Mouse (Mus musculus): Measurements from ENCODE around the gene Tectb. TPM values are rescaled to one million over a fixed set of nuclear protein-coding genes. Genes with fewer than 3 reads are reported as not detected.

Tectb gene
- polyA plus RNA-seq (2015; fragmentation: Nextera tagmentation; extraction: Ambion mirVana), result 0.09 and 0.19 TPM in 2 replicates

DNA sequence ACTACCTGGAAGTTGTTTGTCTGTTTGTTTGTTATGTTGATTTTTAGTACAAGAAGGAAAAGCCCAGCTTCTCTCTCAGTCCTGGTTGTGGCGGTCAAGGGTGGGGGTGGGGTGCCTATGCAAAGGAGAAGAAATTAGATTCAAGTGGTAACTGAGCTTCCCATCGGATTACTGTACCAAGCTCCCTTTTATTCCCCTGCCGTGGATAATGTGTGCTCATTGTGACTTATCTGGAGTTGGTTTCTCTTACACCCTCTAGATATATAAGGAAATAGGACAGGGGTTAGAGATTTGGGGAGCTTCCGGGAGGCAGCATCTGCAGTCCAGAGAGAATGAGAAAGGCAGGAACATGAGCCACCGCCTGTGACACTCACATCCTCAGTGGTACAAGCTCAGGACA is at the start of gene Tectb:
Gene Tectb (plus strand): TSS at position 301 of the 400 bp plus-strand sequence.
- DNase-seq (no peak), ATAC-seq (no peak)
- Histone ChIP-seq H3K4me3 (ENCODE audit: low read depth, low read length) (no peak within 1 kb of the TSS), H3K27ac (ENCODE audit: low read depth) (no peak within 1 kb of the TSS), H3K4me1 (ENCODE audit: insufficient read depth) (no peaks in the 10 kb centered on the region), H3K4me2 (ENCODE audit: low read depth, low read length) (no peak within 1 kb of the TSS), H3K9ac (replicated peaks) (no peak within 1 kb of the TSS), H3K27me3 (ENCODE audit: insufficient read depth, low read length) (no peaks in the 10 kb centered on the region), H3K36me3 (replicated peaks; ENCODE audit: insufficient read depth, low read length) (no peaks in the 10 kb centered on the region), H3K9me3 (ENCODE audit: low read length) (no peaks in the 10 kb centered on the region)
- no peak for TF ChIP-seq CTCF (IDR thresholded peaks at IDR 0.05; ENCODE audit: low read depth)
- TF ChIP-seq EP300 (IDR thresholded peaks at IDR 0.05; ENCODE audit: low read depth), result no peak
- WGBS (ENCODE audit: insufficient replicate concordance), result 72% methylated on average over 5 of the region's 5 CpGs

- Histone ChIP-seq H3K27me3 (ENCODE audit: insufficient read depth, low read length) (no peaks in the 10 kb centered on the region), H3K4me3 (ENCODE audit: low read depth, low read length) (no peak overlapping the region), H3K9me3 (ENCODE audit: low read length) (no peaks in the 10 kb centered on the region), H3K36me3 (replicated peaks; ENCODE audit: insufficient read depth, low read length) (no peaks in the 10 kb centered on the region), H3K4me1 (ENCODE audit: insufficient read depth) (peaks cover 11% of the 10 kb centered on the region), H3K4me2 (ENCODE audit: low read depth, low read length) (no peak overlapping the region), H3K9ac (replicated peaks) (no peak overlapping the region), H3K27ac (ENCODE audit: low read depth) (peak overlapping the region; percentile 53)
- TF ChIP-seq CTCF (IDR thresholded peaks at IDR 0.05; ENCODE audit: low read depth) (no peak), EP300 (IDR thresholded peaks at IDR 0.05; ENCODE audit: low read depth) (peak; percentile 39; the same call in 1 of the 2 replicates)
- no peak for DNase-seq
- peak; percentile 31; the same call in 1 of the 2 replicates for ATAC-seq
- 22% methylated on average over 1 of the region's 1 CpGs for whole genome bisulfite sequencing (ENCODE audit: insufficient replicate concordance)
These were observed 48.8 kb upstream of the Tectb start for GRCm38 (mm10) chr19:55131747-55132146.

- no peak overlapping the region for H3K4me3 ChIP-seq (ENCODE audit: low read depth, low read length)
- 68% methylated on average over 3 of the region's 3 CpGs for WGBS (ENCODE audit: insufficient replicate concordance)
- H3K4me2 ChIP-seq (ENCODE audit: low read depth, low read length), result no peak overlapping the region
- TF ChIP-seq CTCF (IDR thresholded peaks at IDR 0.05; ENCODE audit: low read depth), result no peak
- TF ChIP-seq EP300 (IDR thresholded peaks at IDR 0.05; ENCODE audit: low read depth), result no peak
- H3K9ac ChIP-seq (replicated peaks), result no peak overlapping the region
- no peaks in the 10 kb centered on the region for H3K9me3 ChIP-seq (ENCODE audit: low read length)
- ATAC-seq (no peak), DNase-seq (no peak)
- no peaks in the 10 kb centered on the region for H3K36me3 ChIP-seq (replicated peaks; ENCODE audit: insufficient read depth, low read length)
- H3K27me3 ChIP-seq (ENCODE audit: insufficient read depth, low read length), result no peaks in the 10 kb centered on the region
- no peak overlapping the region for H3K27ac ChIP-seq (ENCODE audit: low read depth)
- H3K4me1 ChIP-seq (ENCODE audit: insufficient read depth), result peaks cover 18% of the 10 kb centered on the region
These were observed 48.1 kb upstream of the Tectb start for GRCm38 (mm10) chr19:55132476-55132875.

- 74% methylated on average over 9 of the region's 9 CpGs for WGBS (ENCODE audit: insufficient replicate concordance)
- no peaks in the 10 kb centered on the region for H3K9me3 ChIP-seq (ENCODE audit: low read length)
These were observed 46.0 kb upstream of the Tectb start for GRCm38 (mm10) chr19:55134521-55134920.

GRCm38 (mm10) chr19:55135918-55136317 is 44.6 kb upstream of the Tectb start:
- Histone ChIP-seq H3K9ac (replicated peaks) (no peak overlapping the region), H3K4me3 (ENCODE audit: low read depth, low read length) (no peak overlapping the region), H3K36me3 (replicated peaks; ENCODE audit: insufficient read depth, low read length) (no peaks in the 10 kb centered on the region), H3K9me3 (ENCODE audit: low read length) (no peaks in the 10 kb centered on the region), H3K27me3 (ENCODE audit: insufficient read depth, low read length) (no peaks in the 10 kb centered on the region), H3K4me2 (ENCODE audit: low read depth, low read length) (no peak overlapping the region), H3K27ac (ENCODE audit: low read depth) (no peak overlapping the region), H3K4me1 (ENCODE audit: insufficient read depth) (peaks cover 32% of the 10 kb centered on the region)
- TF ChIP-seq CTCF (IDR thresholded peaks at IDR 0.05; ENCODE audit: low read depth) (no peak), EP300 (IDR thresholded peaks at IDR 0.05; ENCODE audit: low read depth) (no peak)
- DNase-seq (no peak), ATAC-seq (no peak)
- 69% methylated on average over 3 of the region's 3 CpGs for WGBS (ENCODE audit: insufficient replicate concordance)

More at GRCm38 (mm10) chr19:55134521-55134920, 46.0 kb upstream of the Tectb start:
- no peak overlapping the region for H3K9ac ChIP-seq (replicated peaks)
- H3K4me3 ChIP-seq (ENCODE audit: low read depth, low read length), result no peak overlapping the region
- DNase-seq, result no peak
- H3K27me3 ChIP-seq (ENCODE audit: insufficient read depth, low read length), result no peaks in the 10 kb centered on the region
- H3K36me3 ChIP-seq (replicated peaks; ENCODE audit: insufficient read depth, low read length), result no peaks in the 10 kb centered on the region
- TF ChIP-seq EP300 (IDR thresholded peaks at IDR 0.05; ENCODE audit: low read depth) (no peak), CTCF (IDR thresholded peaks at IDR 0.05; ENCODE audit: low read depth) (no peak)
- H3K27ac ChIP-seq (ENCODE audit: low read depth), result no peak overlapping the region
- no peak overlapping the region for H3K4me2 ChIP-seq (ENCODE audit: low read depth, low read length)
- peaks cover 28% of the 10 kb centered on the region for H3K4me1 ChIP-seq (ENCODE audit: insufficient read depth)
- ATAC-seq, result no peak

DNA sequence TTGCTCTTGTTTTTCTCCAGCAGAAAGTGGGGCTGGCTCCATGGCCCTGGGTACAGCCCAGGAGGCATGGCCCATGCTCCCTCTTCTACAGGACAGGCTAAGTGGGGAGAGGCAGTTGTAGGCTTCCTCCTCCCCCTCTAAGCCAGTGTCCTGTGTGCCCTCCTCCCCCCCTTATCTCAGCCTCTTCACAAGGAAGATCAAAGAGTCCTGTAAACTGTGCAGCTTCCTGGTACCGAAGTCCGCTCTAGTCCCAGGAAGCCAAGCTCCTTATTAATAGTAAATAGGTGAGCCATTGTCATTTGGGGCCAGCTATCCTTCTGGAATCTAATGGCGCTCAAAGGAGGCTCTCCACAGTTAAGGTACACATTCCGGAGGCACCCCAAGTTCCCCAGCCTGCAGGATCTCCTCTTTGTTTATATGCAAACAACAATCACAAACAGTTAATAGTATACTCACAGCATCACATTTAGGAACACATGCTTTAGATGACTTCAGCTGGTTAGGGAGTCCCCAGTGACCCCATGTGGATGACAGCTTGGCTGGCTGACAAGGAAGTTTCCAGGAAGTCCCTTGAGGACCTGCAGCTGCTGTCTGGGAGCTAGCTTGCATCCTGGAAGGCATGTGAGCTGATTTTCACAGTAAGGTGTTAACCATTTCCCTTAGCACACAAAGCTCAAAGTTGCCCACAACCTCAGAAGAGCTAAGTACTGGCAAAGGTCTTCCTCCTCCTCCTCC is 43.7 kb upstream of the Tectb start:
- Histone ChIP-seq H3K4me1 (ENCODE audit: insufficient read depth) (peaks cover 29% of the 10 kb centered on the region), H3K27me3 (ENCODE audit: insufficient read depth, low read length) (no peaks in the 10 kb centered on the region), H3K36me3 (replicated peaks; ENCODE audit: insufficient read depth, low read length) (no peaks in the 10 kb centered on the region), H3K9me3 (ENCODE audit: low read length) (no peaks in the 10 kb centered on the region), H3K4me3 (ENCODE audit: low read depth, low read length) (no peak overlapping the region), H3K9ac (replicated peaks) (no peak overlapping the region), H3K27ac (ENCODE audit: low read depth) (no peak overlapping the region), H3K4me2 (ENCODE audit: low read depth, low read length) (no peak overlapping the region)
- no peak for ATAC-seq
- TF ChIP-seq EP300 (IDR thresholded peaks at IDR 0.05; ENCODE audit: low read depth) (no peak), CTCF (IDR thresholded peaks at IDR 0.05; ENCODE audit: low read depth) (no peak)
- WGBS (ENCODE audit: insufficient replicate concordance), result 47% methylated on average over 4 of the region's 4 CpGs
- DNase-seq, result peak; percentile 36

Data from liver, postnatal 0 days (tissue).